Mouse (Mus musculus) intestine, embryonic 16.5 days (tissue): ENCODE results near the gene 2610528A11Rik. TPM values are rescaled to one million over a fixed set of nuclear protein-coding genes. Genes with fewer than 3 reads are reported as not detected.
"Not testable (repeated sequence)": the region's sequence is repeated elsewhere in the genome, so short reads cannot be mapped to it uniquely, and the experiment has no call there.

ENCODE experiments used
- ATAC-seq: fragments of 200-750 bp; cut with Nextera tagmentation; 2 replicates; pipeline ENCODE4 v1.8.0; 2017; ENCODE audit warnings: moderate TSS enrichment, moderate library complexity
- H3K27ac ChIP-seq: fragments of 300-500 bp; sonication (generic); 2 replicates; pipeline ENCODE4 v1.5.1; 2014; ENCODE audit warnings: mild to moderate bottlenecking, low read length
- H3K27me3 ChIP-seq: fragments of 300-500 bp; sonication (generic); replicated peaks from 2 replicates; pipeline ENCODE4 v1.6.1; 2014; ENCODE audit warnings: low read length, control low read depth, mixed read lengths; ENCODE audit not compliant: control insufficient read depth, insufficient read depth
- H3K36me3 ChIP-seq: fragments of 300-500 bp; sonication (generic); 2 replicates; pipeline ENCODE4 v1.6.1; 2014; ENCODE audit warnings: low read length, control low read depth; ENCODE audit not compliant: control insufficient read depth, insufficient read depth
- H3K4me1 ChIP-seq: fragments of 300-500 bp; sonication (generic); 2 replicates; pipeline ENCODE4 v1.6.1; 2014; ENCODE audit warnings: low read length, control low read depth, mixed read lengths; ENCODE audit not compliant: control insufficient read depth, insufficient read depth
- H3K4me2 ChIP-seq: fragments of 300-500 bp; sonication (generic); 2 replicates; pipeline ENCODE4 v1.6.1; 2014; ENCODE audit warnings: low read depth, low read length, control low read depth
- H3K4me3 ChIP-seq: fragments of 300-500 bp; sonication (generic); 2 replicates; pipeline ENCODE4 v1.5.1; 2014; ENCODE audit warnings: mild to moderate bottlenecking, low read length
- H3K9ac ChIP-seq: fragments of 300-500 bp; sonication (generic); 2 replicates; pipeline ENCODE4 v1.6.1; 2014; ENCODE audit warnings: low read depth, low read length
- H3K9me3 ChIP-seq: fragments of 300-500 bp; sonication (generic); 2 replicates; pipeline ENCODE4 v1.6.1; 2016; ENCODE audit warnings: low read length, control low read depth; ENCODE audit not compliant: control insufficient read depth
- WGBS: fragments of 180-500 bp; shearing (Covaris S2); extraction: QIAGEN DNeasy Blood & Tissue Kit; methylation state at CpG from one replicate; pipeline ENCODE4 v1.1.7; 2014; 5-methylcytosine and 5-hydroxymethylcytosine counted together
- polyA plus RNA-seq: library from polyadenylated mRNA; unstranded; fragments of >200 nt; fragmentation: Nextera tagmentation; extraction: Ambion mirVana; gene quantifications from 2 replicates; pipeline ENCODE4 v1.2.1, GENCODE M21; 2015

The 2610528A11Rik gene
- 77.3 and 81.4 TPM in 2 replicates for polyA plus RNA-seq

GRCm38 (mm10) chr14:37113922-37114321, at the start of gene 2610528A11Rik:
TSS of gene 2610528A11Rik (minus strand) at chr14:37114022.
- Histone ChIP-seq H3K36me3 (0 out of 2 replicates have a peak, but pooled peaks cover 4% of the 10 kb centered on the region), H3K27me3 (no peaks in the 10 kb centered on the region), H3K4me3 (no peak within 1 kb of the TSS), H3K9ac (no peak within 1 kb of the TSS), H3K27ac (no peak within 1 kb of the TSS), H3K9me3 (no peaks in the 10 kb centered on the region), H3K4me1 (no peaks in the 10 kb centered on the region), H3K4me2 (no peak within 1 kb of the TSS)
- WGBS: 66% methylated on average over 3 of the region's 3 CpGs
- no peak for ATAC-seq

GRCm38 (mm10) chr14:37163277-37163956, 49.6 kb upstream of the 2610528A11Rik start:
- Histone ChIP-seq H3K27ac (no peak overlapping the region), H3K27me3 (no peaks in the 10 kb centered on the region), H3K4me3 (no peak overlapping the region), H3K4me1 (no peaks in the 10 kb centered on the region), H3K9me3 (no peaks in the 10 kb centered on the region), H3K9ac (no peak overlapping the region), H3K36me3 (no peaks in the 10 kb centered on the region), H3K4me2 (no peak overlapping the region)
- WGBS: 69% methylated on average over 4 of the region's 4 CpGs
- peak; percentile 50; the same call in 1 of the 2 replicates for ATAC-seq

GRCm38 (mm10) chr14:37154391-37154790, 40.6 kb upstream of the 2610528A11Rik start:
- ATAC-seq: no peak
- Histone ChIP-seq H3K27ac (no peak overlapping the region), H3K27me3 (no peaks in the 10 kb centered on the region), H3K9ac (no peak overlapping the region), H3K4me1 (no peaks in the 10 kb centered on the region), H3K9me3 (peaks cover 4% of the 10 kb centered on the region; the same call in 1 of the 2 replicates), H3K4me3 (no peak overlapping the region), H3K4me2 (no peak overlapping the region), H3K36me3 (no peaks in the 10 kb centered on the region)
- WGBS: 84% methylated on average over 1 of the region's 1 CpGs

- Histone ChIP-seq H3K36me3 (no peaks in the 10 kb centered on the region), H3K27me3 (no peaks in the 10 kb centered on the region), H3K4me2 (no peak overlapping the region), H3K4me3 (no peak overlapping the region), H3K4me1 (no peaks in the 10 kb centered on the region), H3K9ac (no peak overlapping the region), H3K27ac (no peak overlapping the region), H3K9me3 (no peaks in the 10 kb centered on the region)
- no peak for ATAC-seq
- 76% methylated on average over 8 of the region's 8 CpGs for WGBS
Measured at GRCm38 (mm10) chr14:37139051-37139710, 25.4 kb upstream of the 2610528A11Rik start.

GRCm38 (mm10) chr14:37137596-37137995, 23.8 kb upstream of the 2610528A11Rik start:
- not testable (repeated sequence) for ATAC-seq

GRCm38 (mm10) chr14:37136110-37136509, 22.3 kb upstream of the 2610528A11Rik start:
- H3K27me3 ChIP-seq: no peaks in the 10 kb centered on the region
- H3K4me2 ChIP-seq: no peak overlapping the region
- ATAC-seq: no peak
- no peak overlapping the region for H3K27ac ChIP-seq
- H3K4me1 ChIP-seq: no peaks in the 10 kb centered on the region
- H3K9me3 ChIP-seq: no peaks in the 10 kb centered on the region
- peaks cover 5% of the 10 kb centered on the region for H3K36me3 ChIP-seq
- 71% methylated on average over 4 of the region's 4 CpGs for WGBS
- no peak overlapping the region for H3K4me3 ChIP-seq
- H3K9ac ChIP-seq: no peak overlapping the region

More at GRCm38 (mm10) chr14:37137596-37137995, 23.8 kb upstream of the 2610528A11Rik start:
- 76% methylated on average over 2 of the region's 3 CpGs for WGBS
- not testable (repeated sequence) for H3K27ac ChIP-seq, H3K9ac ChIP-seq, H3K27me3 ChIP-seq, H3K36me3 ChIP-seq, H3K9me3 ChIP-seq, H3K4me3 ChIP-seq, H3K4me2 ChIP-seq, H3K4me1 ChIP-seq

- H3K27me3 ChIP-seq: no peaks in the 10 kb centered on the region
- no peaks in the 10 kb centered on the region for H3K9me3 ChIP-seq
- peak overlapping the region; percentile 64 for H3K4me2 ChIP-seq
- under 1% methylated on average over 10 of the region's 10 CpGs for WGBS
- peak overlapping the region; percentile 93 for H3K9ac ChIP-seq
- no peak overlapping the region for H3K27ac ChIP-seq
- peak; percentile 38 for ATAC-seq
- peak overlapping the region; percentile 86 for H3K4me3 ChIP-seq
- H3K4me1 ChIP-seq: no peaks in the 10 kb centered on the region
- H3K36me3 ChIP-seq: peaks cover 5% of the 10 kb centered on the region
Measured at GRCm38 (mm10) chr14:37135671-37136070, 21.8 kb upstream of the 2610528A11Rik start.

GRCm38 (mm10) chr14:37135127-37135593, 21.3 kb upstream of the 2610528A11Rik start, which contains the start of gene Ghitm:
TSS of gene Ghitm (minus strand) at chr14:37135272.
- Histone ChIP-seq H3K9ac (peak within 1 kb of the TSS; percentile 93), H3K36me3 (peaks cover 5% of the 10 kb centered on the region), H3K27me3 (no peaks in the 10 kb centered on the region), H3K27ac (peak within 1 kb of the TSS; percentile 91), H3K4me3 (peak within 1 kb of the TSS; percentile 86), H3K4me1 (no peaks in the 10 kb centered on the region), H3K4me2 (peak within 1 kb of the TSS; percentile 64), H3K9me3 (no peaks in the 10 kb centered on the region)
- peak; percentile 99 for ATAC-seq
- under 1% methylated on average over 37 of the region's 38 CpGs for WGBS

- Histone ChIP-seq H3K4me3 (peak overlapping the region; percentile 86), H3K27ac (peak overlapping the region; percentile 91), H3K4me2 (peak overlapping the region; percentile 45), H3K9me3 (no peaks in the 10 kb centered on the region), H3K27me3 (no peaks in the 10 kb centered on the region), H3K4me1 (no peaks in the 10 kb centered on the region), H3K36me3 (peaks cover 5% of the 10 kb centered on the region), H3K9ac (peak overlapping the region; percentile 93)
- WGBS: 2% methylated on average over 40 of the region's 40 CpGs
- ATAC-seq: peak; percentile 50
Measured at GRCm38 (mm10) chr14:37134304-37135126, 20.7 kb upstream of the 2610528A11Rik start.
